Mouse (Mus musculus): Measurements from ENCODE around the gene Slc19a1.

Slc19a1 gene

GRCm38 (mm10) chr10:77031768-77032375 lies at the start of gene Slc19a1:
Slc19a1 (plus strand) TSS chr10:77032241.
- DNase-seq (ENCODE audit: low read depth, low spot score) = no peak

DNA sequence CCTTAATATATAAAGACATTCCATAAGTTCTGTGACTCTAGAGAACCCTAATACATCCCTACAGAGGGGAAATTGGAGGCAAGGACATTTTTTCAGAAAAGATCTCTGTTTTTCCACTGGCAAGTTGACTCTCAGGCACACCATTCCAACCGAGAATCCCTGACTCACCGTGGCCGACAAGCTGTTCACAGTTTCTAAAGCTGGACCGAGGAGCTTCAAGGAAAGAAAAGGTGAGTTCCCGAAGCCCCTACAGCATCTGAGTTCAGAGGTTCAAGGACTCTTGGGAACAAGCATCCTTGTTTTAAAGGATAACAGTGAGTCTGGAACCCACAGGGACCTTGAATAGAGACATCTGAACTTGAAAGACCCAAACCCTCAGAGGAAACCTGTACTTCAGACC lies 43.5 kb upstream of the Slc19a1 start:
- no peak for DNase-seq (ENCODE audit: low read depth, low spot score)

DNA sequence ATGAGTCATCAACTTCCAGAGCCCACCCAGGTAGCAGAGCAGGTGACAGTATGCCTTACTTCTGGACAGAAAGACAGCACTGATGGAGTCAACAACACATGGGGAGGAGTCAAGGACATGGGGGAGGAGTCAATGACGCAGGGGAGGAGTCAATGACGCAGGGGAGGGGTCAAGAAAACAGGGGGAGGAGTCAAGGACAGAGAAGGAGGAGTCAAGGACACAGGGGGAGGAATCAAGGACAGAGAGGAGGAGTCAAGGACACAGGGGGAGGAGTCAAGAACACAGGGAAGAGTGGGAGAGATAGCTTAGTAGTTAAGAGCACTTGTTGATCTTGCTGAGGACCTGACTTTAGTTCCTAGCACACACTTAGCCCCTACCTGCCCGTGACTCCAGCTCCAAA lies 39.6 kb upstream of the Slc19a1 start:
- no peak for DNase-seq (ENCODE audit: low read depth, low spot score)

GRCm38 (mm10) chr10:76997759-76998513 lies 34.1 kb upstream of the Slc19a1 start:
- peak; percentile 59 for DNase-seq (ENCODE audit: low read depth, low spot score)

DNA sequence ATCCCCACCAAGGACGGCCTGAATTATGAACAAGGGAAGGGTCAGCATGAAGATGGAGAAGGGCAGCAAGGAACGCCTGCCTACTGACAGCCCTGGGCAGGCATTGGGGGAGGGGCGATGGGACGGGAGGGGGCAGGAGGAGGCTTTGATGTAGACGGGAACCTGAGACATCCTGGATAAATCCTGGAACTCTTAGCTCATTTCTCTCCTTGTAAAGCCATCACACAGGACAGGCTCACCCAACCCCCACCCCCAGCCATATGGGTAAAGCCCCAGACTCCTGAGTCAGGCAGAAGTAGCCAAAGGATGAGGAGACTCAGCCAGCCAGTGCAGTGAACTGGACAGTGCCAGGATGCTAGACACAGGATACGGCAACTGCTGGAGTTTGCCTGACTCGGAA lies 27.1 kb upstream of the Slc19a1 start:
- DNase-seq (ENCODE audit: low read depth, low spot score) = peak; percentile 57

DNA sequence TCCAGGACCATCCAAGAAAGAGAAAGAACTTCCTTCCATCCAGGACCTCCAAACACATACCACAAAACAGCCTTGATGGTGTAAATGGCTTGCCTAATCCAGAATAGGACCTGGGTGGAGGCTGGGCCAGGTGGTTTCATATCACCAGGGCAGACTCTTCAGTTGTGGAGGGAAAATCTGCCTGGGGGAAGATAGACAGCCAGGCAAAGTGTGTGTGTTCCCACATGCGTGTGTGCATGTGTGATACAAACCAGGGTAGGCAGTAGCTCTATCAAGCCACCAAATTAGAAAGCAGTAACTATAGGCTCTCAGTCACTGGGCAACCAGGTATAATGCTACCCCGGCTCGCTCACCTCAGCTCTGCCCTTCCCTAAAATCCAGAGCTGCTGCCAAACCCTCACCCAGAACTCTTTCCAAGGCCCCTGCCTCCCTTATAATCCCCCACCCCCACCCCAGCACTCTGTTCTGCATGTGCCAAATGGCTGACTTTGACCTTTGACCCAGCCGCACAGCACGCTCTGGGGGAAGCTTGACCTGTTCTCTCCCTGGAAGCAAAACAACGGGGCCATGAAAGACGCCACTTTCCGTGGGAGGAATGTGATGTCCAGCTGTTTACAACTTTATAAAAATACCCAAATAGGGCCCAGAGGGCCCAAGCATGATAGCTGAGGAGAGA lies 24.5 kb upstream of the Slc19a1 start:
- DNase-seq (ENCODE audit: low read depth, low spot score) = peak; percentile 68

DNA sequence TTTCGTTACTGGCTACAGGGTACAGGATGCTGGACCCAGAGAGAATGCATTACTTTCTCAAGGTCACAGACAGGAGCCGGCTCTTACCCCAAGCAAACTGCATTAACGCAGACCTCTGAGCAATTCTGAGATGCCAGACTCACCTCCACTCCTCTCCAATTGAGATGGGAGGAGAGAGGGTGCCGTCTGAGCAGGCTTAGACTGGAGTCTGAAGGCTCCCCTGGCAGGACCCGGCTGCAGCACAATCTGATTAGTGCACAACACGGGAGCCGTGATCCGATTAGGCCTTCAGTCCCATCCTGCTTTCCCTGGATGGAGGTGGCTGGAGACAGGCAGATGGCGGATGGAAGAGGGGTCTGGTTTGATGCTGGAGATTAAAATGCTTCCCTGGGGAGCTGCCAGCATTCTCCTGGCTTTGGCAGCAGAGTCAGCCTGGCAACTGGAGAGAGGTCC lies 23.9 kb upstream of the Slc19a1 start:
- peak; percentile 39 for DNase-seq (ENCODE audit: low read depth, low spot score)

- DNase-seq (ENCODE audit: low read depth, low spot score) = no peak
These were observed 23.3 kb upstream of the Slc19a1 start for GRCm38 (mm10) chr10:77008698-77009097.

GRCm38 (mm10) chr10:77011681-77012080 lies 20.4 kb upstream of the Slc19a1 start:
- no peak for DNase-seq (ENCODE audit: low read depth, low spot score)

- DNase-seq (ENCODE audit: low read depth, low spot score) = no peak
These were observed 16.0 kb upstream of the Slc19a1 start for GRCm38 (mm10) chr10:77016080-77016479.

GRCm38 (mm10) chr10:77016499-77016898 lies 15.5 kb upstream of the Slc19a1 start:
- no peak for DNase-seq (ENCODE audit: low read depth, low spot score)

- no peak for DNase-seq (ENCODE audit: low read depth, low spot score)
These were observed 15.0 kb upstream of the Slc19a1 start for GRCm38 (mm10) chr10:77017061-77017460.

GRCm38 (mm10) chr10:77017662-77018061 lies 14.4 kb upstream of the Slc19a1 start:
- DNase-seq (ENCODE audit: low read depth, low spot score) = no peak

GRCm38 (mm10) chr10:77021399-77022052 lies 10.5 kb upstream of the Slc19a1 start:
- DNase-seq (ENCODE audit: low read depth, low spot score) = peak; percentile 92

DNA sequence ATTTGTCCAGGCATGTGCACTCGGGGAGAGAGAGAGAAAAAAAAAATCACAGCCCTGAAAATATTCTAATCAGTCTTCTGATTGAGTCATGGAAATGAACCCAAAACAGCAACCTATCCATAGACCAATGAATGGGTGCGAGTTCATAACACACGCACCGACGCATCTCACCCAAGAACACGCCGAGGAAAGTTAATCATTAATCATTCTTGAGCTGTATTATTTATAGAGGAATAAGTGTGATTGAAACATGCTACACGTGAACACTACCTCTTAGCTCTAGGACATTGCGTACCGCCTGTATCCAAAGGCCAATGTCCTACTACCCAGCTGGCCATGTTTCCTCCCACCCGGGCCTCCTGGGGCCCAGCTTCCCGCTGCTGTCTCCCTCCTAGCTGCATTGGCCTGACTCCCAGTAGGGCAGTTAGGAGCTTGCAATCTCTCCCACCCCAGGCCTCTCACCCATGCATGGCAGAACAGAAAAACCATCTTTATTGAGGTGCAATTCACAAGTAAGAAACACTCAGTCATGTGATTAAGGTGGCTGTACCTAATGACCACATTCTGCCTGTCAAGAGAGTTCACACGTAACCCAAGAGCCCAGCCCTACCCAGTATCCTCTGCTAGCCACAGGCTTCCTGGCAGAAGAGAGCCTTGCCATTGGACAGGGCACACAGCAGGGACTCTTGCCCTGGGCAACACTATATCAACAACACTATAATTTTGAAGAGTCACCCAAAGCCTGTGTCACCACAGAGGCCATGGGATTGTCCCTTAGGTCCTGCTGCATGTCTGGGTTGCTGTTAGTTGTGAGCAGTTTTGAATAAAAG lies 9.5 kb upstream of the Slc19a1 start:
- no peak for DNase-seq (ENCODE audit: low read depth, low spot score)

DNA sequence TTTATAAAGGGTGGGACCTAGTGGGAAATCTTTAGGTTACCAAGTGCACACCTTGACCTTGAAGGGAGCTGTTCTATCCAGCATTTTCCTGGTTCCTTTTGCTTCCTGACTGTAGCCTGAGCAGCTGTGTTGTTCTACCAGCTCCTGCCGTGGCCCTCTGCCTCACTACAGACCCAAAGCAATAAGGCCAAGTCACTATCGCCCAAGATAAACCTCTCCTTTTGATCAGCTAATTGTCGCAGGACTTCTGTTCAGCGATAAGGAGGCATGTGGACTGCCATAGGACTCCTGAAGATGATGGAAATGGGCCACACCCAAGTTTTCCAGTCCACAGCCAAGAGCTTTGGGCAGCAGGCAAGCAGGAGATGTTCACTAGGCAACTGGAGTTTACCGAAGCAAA lies 7.8 kb upstream of the Slc19a1 start:
- no peak for DNase-seq (ENCODE audit: low read depth, low spot score)

- no peak for DNase-seq (ENCODE audit: low read depth, low spot score)
These were observed 5.1 kb upstream of the Slc19a1 start for GRCm38 (mm10) chr10:77026944-77027343.

GRCm38 (mm10) chr10:77028782-77029296 lies 3.2 kb upstream of the Slc19a1 start:
- no peak for DNase-seq (ENCODE audit: low read depth, low spot score)

DNA sequence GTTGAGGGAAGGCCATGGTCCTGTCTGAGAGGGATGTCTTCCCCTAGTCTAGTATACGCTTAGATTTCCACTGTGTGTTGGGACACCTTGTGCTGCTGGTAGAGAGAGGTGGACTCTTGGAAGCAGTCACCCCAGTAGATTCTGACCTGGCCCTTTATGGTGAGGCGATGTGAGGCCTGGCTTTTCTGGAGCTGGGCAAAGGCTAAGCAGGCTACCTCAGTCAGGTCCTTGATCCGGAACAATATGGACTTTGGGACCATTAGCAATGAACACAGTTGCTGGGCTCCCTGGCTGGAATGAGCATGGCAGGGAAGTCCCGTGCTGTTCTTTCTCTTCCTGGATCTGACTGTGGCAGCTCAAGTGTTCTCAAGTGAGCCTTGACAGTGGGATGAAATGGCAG lies 2.3 kb upstream of the Slc19a1 start:
- DNase-seq (ENCODE audit: low read depth, low spot score) = no peak

- DNase-seq (ENCODE audit: low read depth, low spot score) = no peak
These were observed 1.4 kb upstream of the Slc19a1 start for GRCm38 (mm10) chr10:77030666-77031065.
